Mouse (Mus musculus) intestine, postnatal 0 days (tissue): ENCODE results near the gene Foxd3. TPM values are rescaled to one million over a fixed set of nuclear protein-coding genes. Genes with fewer than 3 reads are reported as not detected.
A peak's percentile ranks its signal among the peaks of the same experiment; 100 is the strongest.

Experiments
- ATAC-seq: fragments of 200-750 bp; cut with Nextera tagmentation; 2 replicates; pipeline ENCODE4 v1.8.0; 2017; ENCODE audit warnings: mild to moderate bottlenecking, moderate TSS enrichment, moderate library complexity
- H3K27ac ChIP-seq: fragments of 300-500 bp; sonication (generic); 2 replicates; pipeline ENCODE4 v1.5.1; 2014; ENCODE audit warnings: mild to moderate bottlenecking, low read depth, low read length, moderate library complexity
- H3K27me3 ChIP-seq: fragments of 300-500 bp; sonication (generic); replicated peaks from 2 replicates; pipeline ENCODE4 v1.6.1; 2014; ENCODE audit warnings: low read length, mixed read lengths; ENCODE audit not compliant: control insufficient read depth, insufficient read depth
- H3K36me3 ChIP-seq: fragments of 300-500 bp; sonication (generic); 2 replicates; pipeline ENCODE4 v1.6.1; 2014; ENCODE audit warnings: mild to moderate bottlenecking, moderate library complexity; ENCODE audit not compliant: control insufficient read depth, insufficient read depth
- H3K4me1 ChIP-seq: fragments of 300-500 bp; sonication (generic); replicated peaks from 2 replicates; pipeline ENCODE4 v1.6.1; 2014; ENCODE audit warnings: antibody characterized with exemption, low read length, mixed read lengths; ENCODE audit not compliant: control insufficient read depth, insufficient read depth
- H3K4me2 ChIP-seq: fragments of 300-500 bp; sonication (generic); replicated peaks from 2 replicates; pipeline ENCODE4 v1.6.1; 2014; ENCODE audit warnings: low read depth, mild to moderate bottlenecking, moderate library complexity
- H3K4me3 ChIP-seq: fragments of 300-500 bp; sonication (generic); 2 replicates; pipeline ENCODE4 v1.5.1; 2014; ENCODE audit warnings: low read depth, low read length
- H3K9ac ChIP-seq: fragments of 300-500 bp; sonication (generic); 2 replicates; pipeline ENCODE4 v1.6.1; 2014; ENCODE audit warnings: mild to moderate bottlenecking, low read depth, low read length
- H3K9me3 ChIP-seq: fragments of 300-500 bp; sonication (generic); 2 replicates; pipeline ENCODE4 v1.6.1; 2016; ENCODE audit warnings: mixed run types; ENCODE audit not compliant: control insufficient read depth
- CTCF ChIP-seq: sonication (generic); IDR thresholded peaks from 2 replicates; pipeline ENCODE4 v1.5.1; 2016; ENCODE audit warnings: low read depth, mild to moderate bottlenecking, control low read depth, antibody characterized with exemption, moderate library complexity
- WGBS: fragments of 180-500 bp; shearing (Covaris S2); extraction: QIAGEN DNeasy Blood & Tissue Kit; methylation state at CpG from one replicate; pipeline ENCODE4 v1.1.7; 2014; 5-methylcytosine and 5-hydroxymethylcytosine counted together
- microRNA-seq: library from miRNA; unstranded; fragments of <30 nt; microRNA quantifications from one replicate; pipeline ENCODE4, GENCODE M21; 2016
- polyA plus RNA-seq: library from polyadenylated mRNA; unstranded; fragments of >200 nt; fragmentation: Nextera tagmentation; extraction: Ambion mirVana; gene quantifications from 2 replicates; pipeline ENCODE4 v1.2.1, GENCODE M21; 2015

The Foxd3 gene
- polyA plus RNA-seq, 1 experiment from 2014 or later, result 0.42 TPM

DNA sequence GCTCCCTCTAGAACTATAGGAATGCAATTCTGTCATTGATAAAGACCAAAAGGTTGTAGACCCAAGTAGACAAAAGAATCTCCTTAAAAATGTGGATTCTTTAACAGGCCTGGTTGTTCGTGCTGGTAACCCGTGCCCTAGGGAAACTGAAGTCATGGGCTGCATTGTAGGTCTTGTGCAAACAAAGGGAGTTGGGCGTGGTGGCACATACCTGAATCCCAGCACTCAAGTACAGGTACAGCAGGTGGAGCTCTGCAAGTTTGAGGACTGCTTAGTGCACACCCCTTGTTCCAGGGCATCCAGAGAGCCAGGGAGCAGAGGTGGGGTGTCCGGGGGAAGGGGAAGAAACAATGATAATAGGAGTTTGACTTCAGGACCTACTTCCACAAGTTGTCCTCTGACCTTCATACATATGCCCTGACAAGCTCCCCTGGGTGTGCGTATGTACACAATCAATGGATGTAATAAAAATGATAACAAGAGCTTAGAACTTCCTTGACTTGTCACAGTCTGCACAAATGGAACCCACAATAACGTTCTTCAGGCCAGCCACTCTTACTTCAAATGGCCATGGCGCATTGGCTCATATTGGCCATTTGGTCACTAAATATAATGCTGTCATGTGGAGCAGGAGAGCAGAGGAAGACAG, 14.2 kb downstream of the Foxd3 start:
- H3K4me1 ChIP-seq, result no peaks in the 10 kb centered on the region
- H3K9me3 ChIP-seq, result 0 out of 2 replicates have a peak, but pooled peaks cover 3% of the 10 kb centered on the region
- no peak overlapping the region for H3K27ac ChIP-seq
- ATAC-seq, result peak; percentile 49
- no peaks in the 10 kb centered on the region for H3K36me3 ChIP-seq
- no peak overlapping the region for H3K4me2 ChIP-seq
- no peak for TF ChIP-seq CTCF
- no peak overlapping the region for H3K4me3 ChIP-seq
- 46% methylated on average over 7 of the region's 7 CpGs for WGBS
- peaks cover 3% of the 10 kb centered on the region; the same call in 1 of the 2 replicates for H3K27me3 ChIP-seq
- no peak overlapping the region for H3K9ac ChIP-seq

DNA sequence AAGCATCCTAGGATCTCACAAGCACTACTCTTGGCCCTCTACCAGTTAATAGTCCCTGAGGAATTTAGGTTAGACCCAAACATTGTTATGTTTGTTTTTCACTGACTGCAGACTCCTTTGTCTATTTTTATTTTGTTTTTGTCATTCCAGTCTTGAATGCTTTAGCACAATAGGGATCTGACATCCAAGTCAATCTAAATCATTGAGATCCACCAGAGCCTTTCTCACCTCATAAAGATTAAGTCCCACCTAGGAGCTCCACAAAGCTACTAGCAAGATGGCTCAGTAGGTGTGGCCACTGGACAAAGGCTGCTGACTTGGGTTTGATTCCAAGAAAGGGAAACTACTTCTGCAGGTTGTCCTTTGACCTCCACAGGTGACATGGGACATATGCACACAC, 19.1 kb downstream of the Foxd3 start:
- no peak overlapping the region for H3K27ac ChIP-seq
- H3K4me3 ChIP-seq, result no peak overlapping the region
- H3K36me3 ChIP-seq, result no peaks in the 10 kb centered on the region
- TF ChIP-seq CTCF, result no peak
- no peak overlapping the region for H3K9ac ChIP-seq
- 0 out of 2 replicates have a peak, but pooled peaks cover 3% of the 10 kb centered on the region for H3K9me3 ChIP-seq
- no peak overlapping the region for H3K4me2 ChIP-seq
- ATAC-seq, result no peak
- no peaks in the 10 kb centered on the region for H3K4me1 ChIP-seq
- no peaks in the 10 kb centered on the region for H3K27me3 ChIP-seq

DNA sequence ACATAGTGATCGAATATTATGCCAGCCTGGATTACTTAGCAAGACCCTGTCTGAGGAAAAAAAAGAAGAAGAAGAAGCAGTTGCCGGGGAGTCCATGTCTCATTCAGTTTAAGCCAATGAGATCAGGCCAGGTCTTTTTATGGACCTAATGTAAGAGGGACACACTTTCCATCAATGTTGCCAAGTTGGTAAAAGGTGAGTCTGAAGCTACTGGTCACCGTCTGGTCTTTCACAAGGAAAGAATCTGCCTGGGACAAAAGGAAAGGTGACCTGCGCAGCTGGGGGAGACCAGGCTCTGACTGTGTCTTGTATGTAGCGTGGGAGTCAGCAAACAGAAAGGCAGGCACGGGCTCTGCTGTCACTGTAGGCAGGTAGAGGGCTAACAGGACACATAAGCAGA, 27.8 kb downstream of the Foxd3 start:
- ATAC-seq, result no peak
- Histone ChIP-seq H3K9me3 (no peaks in the 10 kb centered on the region), H3K9ac (no peak overlapping the region), H3K4me3 (no peak overlapping the region), H3K36me3 (no peaks in the 10 kb centered on the region), H3K27ac (no peak overlapping the region), H3K4me2 (no peak overlapping the region), H3K27me3 (no peaks in the 10 kb centered on the region), H3K4me1 (no peaks in the 10 kb centered on the region)
- no peak for TF ChIP-seq CTCF
- 82% methylated on average over 6 of the region's 6 CpGs for WGBS

DNA sequence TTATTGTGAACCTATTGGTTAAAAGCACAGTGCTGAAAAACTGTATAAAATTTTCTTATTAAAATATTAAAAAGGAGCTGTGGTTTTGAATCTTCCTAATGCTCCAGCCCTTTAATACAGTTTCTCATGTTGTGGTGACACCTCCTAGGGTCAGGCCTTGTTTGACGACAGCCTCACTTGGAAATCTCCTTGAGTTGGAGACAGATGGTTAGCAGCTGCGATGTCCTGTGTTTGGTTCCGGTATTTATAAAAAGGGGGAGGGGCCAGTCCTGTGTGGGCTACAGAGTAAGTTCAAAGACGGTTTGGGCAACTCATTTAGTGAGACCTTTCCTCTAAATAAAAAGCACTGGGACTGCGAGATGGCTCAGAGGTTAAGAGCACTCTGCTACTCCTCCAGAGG, 30.2 kb downstream of the Foxd3 start:
- Histone ChIP-seq H3K9ac (no peak overlapping the region), H3K36me3 (no peaks in the 10 kb centered on the region), H3K27me3 (no peaks in the 10 kb centered on the region), H3K27ac (no peak overlapping the region), H3K4me2 (no peak overlapping the region), H3K4me1 (no peaks in the 10 kb centered on the region), H3K4me3 (no peak overlapping the region), H3K9me3 (no peaks in the 10 kb centered on the region)
- WGBS, result 46% methylated on average over 5 of the region's 5 CpGs
- no peak for ATAC-seq
- TF ChIP-seq CTCF, result no peak

Small RNA genes within 50 kb of the gene (microRNA-seq; reads per million reads assigned to microRNA genes)
- gene Gm23366, result not detected

Other genes with a start within 250 kb of the Foxd3 start
- 8.0 and 8.1 TPM in 2 replicates for gene Alg6, start 59.4 kb downstream of the Foxd3 start, polyA plus RNA-seq
- 5.5 and 6.3 TPM in 2 replicates for gene Efcab7, start 172.9 kb downstream of the Foxd3 start, polyA plus RNA-seq